Mouse (Mus musculus) spleen, postnatal 36 days (tissue): ENCODE results near the gene Dcaf5.

Source experiments
- DNase-seq, 2 experiments: peaks; one replicate each; pipeline ENCODE4 v3.0.0; 2022; ENCODE audit warnings: low spot score in 2 of 2, mixed read lengths in 1 of 2

The Dcaf5 gene

DNA sequence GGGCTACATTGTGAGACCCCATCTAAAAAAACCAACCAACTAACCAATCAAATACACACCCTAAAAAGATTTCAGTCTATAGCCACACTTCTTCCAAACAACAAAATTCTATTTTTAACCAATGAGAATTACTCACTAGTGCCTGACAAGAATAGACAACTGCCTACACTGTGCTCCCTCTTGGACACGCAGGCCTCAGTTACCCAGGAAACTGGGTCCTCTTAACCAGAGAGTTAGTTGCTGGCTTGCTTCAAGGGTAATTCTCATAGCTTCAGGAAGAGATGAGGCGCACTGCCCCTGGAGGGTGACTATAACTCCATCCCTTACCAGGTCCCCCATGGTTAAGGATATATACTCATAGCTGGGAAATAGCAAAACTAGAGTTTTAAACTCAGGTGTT lies 95.5 kb downstream of the Dcaf5 start:
- DNase-seq: no peak

DNA sequence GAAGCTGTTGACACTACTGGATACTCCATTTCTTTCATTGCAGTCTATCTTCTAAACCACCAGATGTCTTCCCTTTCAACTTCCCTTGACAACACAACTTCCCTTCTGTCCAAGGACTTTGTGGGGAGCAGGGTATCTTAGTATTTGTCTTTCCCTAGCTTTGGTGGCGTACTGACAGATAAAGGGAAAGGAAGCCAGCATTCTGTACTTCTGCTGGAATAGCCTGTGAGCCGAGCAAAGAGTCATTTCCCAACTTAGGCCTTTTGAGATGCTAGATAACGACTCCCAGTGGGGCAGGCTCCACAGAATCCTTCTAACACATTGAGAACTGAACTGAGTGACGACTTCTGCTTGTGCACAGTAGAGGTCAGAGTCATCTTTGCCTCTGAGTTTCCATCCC lies 102.2 kb downstream of the Dcaf5 start:
- DNase-seq: no peak

DNA sequence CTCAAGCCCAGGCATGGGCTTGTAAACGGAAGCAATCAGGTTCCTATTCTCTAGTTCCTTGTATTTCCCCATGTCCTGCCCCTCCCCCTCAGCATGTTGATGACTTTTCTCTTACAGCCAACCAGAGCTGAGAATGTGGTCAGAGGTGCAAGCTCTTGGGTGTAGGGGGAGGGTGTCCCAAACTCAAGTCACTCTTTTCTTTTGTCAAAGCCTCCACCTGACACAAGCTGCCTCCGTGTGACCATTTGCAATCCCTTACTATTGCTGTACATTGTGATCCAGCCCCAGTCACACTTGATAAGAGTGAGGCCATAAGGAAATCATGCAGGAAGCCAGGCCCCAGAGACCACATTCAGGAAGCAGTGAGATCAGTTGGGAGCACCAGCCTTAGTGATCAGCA lies 104.8 kb downstream of the Dcaf5 start:
- peak; percentile 60 to 75 for DNase-seq

DNA sequence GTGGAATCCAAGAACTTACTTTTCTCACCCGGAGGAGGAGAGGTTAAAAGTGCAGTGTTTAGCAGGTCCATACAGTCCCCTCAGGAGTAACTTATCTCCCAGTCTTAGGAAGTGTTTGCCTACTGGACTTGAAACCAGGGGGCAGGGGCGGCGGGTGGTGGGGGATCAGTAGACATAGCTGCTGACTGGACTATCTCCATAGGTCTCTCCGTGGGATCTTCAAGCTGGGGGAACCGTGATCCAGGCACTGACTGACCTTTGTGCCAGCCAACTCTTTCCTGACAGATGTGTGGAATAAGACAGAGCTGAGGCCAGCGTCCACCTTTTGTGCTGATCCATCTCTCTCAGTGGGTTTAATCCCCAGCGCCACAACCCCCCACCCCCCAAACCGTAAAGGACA lies 105.6 kb downstream of the Dcaf5 start:
- DNase-seq: no peak

DNA sequence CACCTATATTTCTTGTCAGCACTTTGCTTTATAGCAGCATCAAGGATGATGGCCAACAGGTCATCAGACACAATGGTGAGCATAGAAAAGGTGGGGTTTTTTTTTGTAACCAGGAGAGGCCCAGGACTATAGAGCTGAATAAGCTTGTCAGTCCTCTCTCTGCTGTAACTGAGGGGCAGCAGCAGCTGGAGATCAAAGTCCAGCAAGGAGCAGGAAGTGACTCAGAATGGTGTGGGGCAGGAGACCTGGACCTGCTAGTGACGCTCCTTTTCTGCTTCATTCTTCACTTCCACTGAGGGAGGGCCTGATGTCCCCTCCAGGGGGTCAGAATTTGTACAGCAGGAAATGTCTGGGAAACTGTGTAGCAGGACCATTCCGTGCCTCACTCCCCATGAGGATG lies 106.8 kb downstream of the Dcaf5 start:
- DNase-seq: no peak

DNA sequence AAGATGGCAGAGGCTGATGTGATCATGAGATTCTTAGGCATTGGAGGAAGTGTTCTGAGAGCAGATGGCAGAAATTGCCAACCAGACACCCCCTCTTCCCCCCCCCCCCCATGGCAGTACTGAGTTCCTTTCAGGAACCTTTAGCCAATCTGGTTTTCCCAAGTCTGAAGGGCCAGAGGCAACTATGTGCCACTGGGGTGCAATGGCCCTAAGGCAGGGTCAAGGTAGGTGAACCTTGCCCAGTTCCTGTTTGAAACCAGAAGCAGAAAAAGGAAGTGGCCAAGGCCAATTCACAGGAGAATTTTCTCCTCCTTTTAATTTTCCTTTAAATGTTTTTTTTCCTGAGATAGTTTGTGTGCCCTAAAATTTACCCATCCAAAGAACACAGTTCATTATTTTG lies 110.4 kb downstream of the Dcaf5 start:
- DNase-seq: peak; percentile 32 to 54

DNA sequence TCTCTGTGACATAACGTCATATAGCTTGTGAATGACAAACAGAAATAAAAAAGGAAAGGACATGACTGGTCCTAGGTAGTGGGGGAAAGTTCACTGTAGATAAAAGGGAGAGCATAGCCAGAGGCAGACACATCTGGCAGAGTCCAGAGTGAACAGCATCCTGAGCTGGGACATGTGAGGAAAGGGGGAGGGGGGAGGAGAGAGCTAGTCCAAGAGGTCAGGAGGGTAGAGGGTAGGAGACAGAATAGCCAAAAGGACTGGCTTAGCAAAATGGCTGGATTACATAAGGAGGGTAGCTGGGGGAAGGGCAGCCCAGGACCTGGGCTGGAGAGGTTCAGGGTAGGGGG lies 111.6 kb downstream of the Dcaf5 start:
- no peak for DNase-seq

DNA sequence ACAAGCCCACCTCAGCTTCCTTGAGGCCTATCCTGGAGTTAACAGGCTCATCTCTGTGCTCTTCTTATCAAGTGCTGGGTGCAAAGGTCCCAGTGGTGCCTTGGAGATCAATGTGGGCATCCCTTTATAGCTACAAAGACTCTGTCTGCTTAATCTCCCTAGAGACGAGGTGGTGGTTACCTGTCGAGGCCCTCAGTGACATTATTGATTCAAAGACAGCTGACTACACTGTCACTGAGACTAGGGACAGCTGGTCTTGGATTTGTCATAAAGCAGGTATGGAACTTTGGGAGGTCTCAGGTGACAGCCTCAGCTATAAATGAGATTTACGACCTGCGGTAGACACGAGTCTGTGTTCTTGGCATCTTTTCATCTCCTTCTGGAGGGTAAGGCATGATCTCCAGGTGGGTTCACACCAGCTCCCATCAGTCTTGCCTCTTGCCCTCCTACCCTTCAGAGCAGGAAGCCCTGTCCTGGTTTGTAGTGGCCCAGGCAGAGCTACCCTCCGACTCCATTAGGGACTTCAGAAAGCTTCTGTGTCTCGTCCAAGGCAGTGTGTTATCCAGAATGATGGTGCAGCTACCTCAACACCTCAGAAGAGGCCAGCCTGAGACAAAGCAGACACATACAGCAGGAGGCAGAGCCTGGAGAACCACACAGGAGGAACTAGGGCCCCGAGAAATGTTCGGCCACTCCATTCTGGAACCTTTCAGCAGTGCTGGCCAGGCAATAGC lies 112.2 kb downstream of the Dcaf5 start:
- DNase-seq: no peak

DNA sequence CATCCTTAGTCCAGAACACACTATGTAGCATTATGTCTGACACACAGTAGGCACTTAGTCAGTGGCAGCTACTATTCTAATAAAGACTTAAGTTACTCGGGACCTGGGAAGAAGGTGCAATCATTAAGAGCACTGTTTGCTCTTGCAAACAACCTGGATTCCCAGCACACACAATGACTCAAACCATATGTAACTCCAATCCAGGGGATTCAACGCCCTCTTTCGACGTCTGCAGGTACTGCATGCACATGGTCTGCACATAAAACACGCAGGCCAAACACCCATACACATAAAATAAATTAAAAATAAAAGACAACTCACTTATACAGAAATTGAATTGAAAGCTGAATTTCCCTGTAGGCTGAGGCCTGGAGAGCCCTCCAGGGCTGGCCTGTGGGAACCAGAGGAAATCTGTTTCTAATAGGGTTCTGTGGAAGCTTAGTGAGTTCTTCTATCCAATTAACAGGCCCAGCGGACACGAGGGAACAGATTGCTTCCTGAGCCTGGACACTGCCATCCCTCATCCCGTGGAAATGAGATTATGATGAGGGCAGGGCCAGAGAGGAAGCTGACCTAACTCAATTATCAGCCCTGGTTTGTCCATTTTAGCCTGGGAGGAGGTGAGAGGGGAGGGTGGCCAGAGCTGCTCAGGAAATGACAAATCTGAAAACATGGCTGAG lies 112.9 kb downstream of the Dcaf5 start:
- DNase-seq: no peak

DNA sequence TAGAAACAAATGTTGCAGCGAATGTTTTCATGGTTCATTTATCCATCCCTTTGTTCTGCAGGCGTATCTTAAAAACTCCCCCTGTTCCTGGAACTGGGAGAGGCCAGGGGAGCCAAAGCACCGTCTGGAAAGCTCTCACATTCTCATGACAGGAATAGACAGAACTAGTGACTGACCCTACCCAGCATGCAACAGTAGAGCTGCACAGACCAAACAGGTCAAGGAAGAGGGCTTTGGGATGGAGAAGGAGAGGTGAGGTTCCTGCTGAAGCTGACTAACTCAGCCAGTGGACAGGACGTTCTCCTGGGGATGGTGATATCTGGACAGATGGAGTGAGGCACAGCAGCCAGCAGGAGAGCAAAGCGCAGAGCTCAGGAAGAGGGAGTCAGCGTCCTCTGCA lies 113.9 kb downstream of the Dcaf5 start:
- no peak for DNase-seq

DNA sequence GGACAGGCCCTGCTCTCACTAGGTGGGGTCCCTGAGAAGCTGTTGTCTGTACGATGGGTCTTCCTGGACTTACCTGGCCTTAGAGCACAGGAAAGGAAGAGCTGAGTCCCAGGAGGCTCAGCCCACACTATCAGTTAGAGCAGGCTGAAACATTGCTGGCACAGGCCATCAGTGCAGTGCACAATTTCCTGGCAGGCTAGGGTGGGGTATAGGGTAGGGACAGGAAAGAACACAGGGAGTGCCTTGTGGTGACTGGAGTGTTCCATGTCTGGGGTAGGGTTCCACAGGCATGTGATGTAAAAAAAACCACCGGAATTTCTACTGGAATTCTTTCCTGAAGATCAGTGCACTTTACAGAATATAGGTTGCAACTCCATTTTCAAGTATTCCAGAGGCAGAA lies 117.3 kb downstream of the Dcaf5 start:
- DNase-seq: peak in 1 of 2 experiments; percentile 24

DNA sequence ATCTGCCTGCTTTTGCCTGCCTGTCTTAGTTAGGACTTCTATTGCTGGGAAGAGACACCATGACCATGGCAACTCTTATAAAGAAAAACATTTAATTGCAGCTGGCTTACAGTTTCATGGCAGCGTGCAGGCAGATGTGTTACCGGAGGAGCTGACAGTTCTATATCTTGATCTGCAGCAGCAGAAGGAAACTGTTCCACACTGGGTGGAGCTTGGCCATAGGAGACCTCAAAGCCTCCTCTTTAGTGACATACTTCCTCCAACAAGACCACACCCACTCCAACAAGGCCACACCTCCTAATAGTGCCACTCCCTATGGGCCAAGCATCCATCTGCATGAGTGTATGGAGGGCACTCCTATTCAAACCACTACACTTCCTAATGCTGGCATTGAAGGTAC lies 121.1 kb downstream of the Dcaf5 start:
- no peak for DNase-seq

DNA sequence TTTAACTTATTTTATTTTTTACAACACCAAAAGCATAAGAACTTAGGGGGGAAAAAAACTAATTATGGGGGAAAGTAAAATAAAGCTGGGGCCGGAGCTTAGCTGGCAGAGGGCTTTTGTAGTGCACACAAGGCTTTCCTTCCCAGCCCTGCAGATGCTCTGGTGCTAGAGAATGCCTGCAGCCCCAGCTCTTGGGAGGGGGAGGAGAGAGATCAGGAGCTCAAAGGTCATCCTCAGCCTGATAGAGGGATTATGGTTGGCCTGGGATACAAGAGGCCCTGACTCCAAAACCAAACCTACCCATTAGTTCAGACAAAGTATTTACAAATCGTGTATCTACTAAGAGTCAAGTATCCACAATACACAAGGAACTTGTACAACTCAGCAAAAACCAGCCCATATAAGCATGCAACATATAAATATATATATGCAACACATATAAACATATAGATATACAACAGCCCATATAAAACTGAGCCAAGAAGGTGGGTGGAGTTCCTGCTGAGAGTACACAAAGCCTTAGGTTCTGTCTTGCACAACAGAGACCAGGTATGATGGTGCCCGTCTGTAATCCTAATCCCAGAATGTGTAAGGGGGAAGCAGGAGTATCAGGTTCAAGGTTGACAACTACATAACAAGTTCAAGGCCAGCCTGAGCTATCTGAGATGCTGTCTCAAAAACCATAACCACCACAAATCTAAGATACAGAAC lies 124.3 kb downstream of the Dcaf5 start:
- DNase-seq: no peak

DNA sequence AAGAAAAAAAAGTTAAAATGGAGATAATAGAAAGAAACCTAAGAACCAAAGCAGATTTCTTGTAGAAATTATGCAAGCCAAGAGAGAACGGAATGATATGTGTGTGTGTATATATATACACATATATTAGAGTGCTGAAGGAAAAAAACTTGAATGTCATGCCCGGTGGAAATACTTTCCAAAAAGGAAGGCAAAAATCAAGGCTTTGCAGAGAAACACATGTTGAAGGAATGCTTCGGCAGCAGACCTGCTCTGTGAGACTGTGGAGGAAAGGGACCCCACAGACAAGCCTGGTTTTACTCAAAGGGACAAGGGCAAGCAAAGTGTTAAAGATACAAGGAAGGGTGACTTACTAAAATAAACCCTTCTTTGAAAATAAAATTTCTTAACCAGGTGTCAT lies 128.8 kb downstream of the Dcaf5 start:
- DNase-seq: no peak

DNA sequence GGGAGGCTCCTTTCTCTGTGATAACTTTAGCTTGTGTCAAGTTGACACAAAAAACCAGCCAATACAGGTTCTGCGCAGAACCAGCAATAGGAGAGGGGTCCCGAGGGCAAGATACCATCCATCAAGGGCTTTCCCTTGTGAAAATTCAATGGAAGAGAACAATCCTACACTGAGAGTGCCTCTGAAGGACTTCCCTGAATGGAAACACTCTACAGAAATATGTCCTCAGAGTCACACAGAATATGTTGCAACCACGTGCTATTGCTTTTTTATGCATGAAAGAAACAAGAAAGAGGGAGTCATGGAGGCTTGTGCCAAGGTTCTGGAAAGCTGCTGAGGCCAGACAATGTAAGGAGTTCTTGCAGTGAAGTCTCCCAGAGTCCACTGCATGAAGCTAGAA lies 131.9 kb downstream of the Dcaf5 start:
- no peak for DNase-seq

DNA sequence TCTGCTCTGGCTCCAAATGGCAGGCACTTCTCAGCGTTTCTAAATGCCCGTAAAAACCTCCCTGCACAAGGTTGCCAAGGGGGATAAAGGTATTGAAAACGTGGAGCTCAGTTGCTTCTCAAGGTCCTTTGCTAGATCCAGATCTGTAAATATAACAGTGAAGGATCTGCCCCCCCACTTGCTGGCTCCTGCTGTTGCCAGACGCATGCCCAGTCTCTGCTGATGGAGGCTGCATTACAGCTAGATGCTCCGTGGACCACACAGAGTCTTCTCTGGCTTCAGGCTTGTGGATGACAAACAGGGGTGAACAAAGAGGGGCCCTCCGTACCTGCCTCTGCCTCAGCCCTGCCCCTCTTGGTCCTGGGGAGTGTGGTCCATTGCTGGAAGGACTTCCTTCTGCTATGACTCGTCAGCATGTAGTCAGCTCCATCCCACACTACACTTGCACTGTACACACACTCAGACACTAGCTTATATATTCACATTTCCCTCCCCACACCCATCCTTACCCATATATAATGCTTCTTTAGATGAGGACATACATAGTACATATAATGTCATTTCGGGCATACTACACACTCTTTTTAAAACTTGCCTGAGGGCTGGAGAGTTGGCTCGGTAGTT lies 135.5 kb downstream of the Dcaf5 start:
- DNase-seq: no peak

DNA sequence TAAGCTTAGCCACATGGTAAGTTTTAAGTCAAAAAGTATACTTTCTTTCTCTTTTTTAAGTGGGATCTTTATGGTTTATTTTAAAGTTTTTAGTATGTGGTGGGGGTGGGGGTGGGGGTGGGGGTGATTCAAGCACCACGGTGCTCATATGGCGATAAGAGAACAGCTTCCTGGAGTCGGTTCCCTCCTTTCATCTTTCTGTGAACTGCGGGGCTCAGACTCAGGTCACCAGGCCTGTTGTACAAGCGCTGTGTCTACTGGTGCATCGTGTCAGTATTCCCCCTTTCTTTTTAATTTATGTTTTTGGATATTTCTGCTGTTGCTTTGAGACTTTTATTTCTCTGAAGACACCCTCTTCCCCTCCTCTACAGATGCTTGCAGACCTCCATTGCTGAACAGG lies 137.7 kb downstream of the Dcaf5 start:
- no peak for DNase-seq

DNA sequence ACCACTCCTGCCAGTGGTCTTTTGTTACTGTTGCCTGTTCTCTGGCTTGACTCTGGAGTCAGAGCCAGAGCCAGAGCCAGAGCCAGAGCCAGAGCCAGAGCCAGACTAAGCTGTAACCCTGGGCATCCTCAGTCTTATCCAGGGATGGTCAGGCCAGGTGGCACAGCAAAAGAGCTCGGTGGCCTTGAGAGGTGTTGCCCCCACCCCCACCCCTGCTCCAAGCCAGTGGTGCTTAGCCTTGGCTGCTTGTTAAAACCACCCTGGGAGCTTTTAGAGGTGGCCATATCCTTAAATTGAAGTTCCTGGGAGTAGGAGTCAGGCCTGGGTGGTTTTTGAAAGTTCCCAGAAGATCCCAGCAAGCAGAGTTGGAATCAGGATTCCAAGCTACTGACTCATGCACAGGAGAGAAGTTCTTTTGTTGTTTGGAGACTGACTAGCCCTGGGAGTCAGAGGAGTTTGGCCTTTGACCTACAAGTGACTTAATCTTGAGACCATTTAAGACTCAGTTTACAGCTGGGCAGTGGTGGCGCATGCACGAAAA lies 144.4 kb downstream of the Dcaf5 start:
- DNase-seq: no peak

DNA sequence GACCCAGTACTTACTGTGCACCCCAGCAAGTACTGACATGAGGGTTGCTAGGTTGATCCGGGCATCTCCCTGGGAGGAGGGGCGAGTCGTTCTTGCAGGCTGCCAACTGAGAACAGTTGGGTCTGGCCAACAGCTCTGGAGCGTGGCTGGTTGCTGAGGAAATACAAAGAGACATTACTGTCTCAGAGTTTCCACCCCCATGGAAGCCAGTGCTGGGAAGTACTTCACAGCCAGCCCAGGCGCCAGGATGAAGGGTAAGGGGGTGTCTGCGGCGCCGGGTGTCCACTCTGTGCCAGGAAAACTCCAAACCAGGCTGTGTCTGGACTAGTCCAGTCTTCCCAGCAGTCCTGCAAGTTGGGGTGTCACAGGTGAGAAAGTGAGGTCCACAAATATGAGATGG lies 145.4 kb downstream of the Dcaf5 start:
- DNase-seq: no peak

DNA sequence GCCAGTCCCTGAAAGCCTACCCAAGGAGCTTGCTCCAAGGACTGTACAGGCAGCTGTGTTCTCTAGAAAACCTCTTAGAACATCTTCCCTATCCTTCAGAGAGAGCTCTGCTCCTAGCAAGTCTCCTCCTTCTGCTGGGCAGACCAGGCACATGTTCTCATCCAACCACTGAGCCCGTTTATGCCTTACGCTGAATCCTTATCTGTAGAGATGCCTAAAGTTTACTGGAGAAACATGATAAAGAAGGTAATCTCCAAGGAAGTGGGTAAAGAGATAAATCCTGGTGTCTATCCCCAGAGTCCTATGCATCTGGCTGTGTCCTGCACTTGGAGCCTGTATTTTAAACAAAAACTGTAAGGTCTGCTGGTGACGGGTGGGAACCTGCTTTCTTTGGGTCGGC lies 145.9 kb downstream of the Dcaf5 start:
- DNase-seq: no peak

DNA sequence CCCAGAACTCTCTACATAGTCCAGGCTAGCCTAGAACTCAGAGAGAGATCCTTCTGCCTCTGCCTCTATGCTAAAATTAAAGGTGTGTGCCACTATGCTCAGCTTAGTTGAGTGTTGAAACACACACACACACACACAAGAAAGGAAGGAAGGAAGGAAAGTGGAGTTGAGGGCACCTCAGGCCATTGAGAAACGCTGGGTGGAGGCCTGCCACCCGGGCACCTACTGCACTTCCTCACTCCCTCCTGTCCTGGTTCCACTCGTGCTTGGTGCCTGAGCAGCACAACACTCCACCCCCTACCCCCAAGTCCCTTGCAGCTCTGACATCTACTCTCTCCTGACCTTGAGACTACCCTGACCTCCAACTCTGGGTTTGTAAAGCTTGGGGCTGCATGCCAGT lies 146.7 kb downstream of the Dcaf5 start:
- no peak for DNase-seq

DNA sequence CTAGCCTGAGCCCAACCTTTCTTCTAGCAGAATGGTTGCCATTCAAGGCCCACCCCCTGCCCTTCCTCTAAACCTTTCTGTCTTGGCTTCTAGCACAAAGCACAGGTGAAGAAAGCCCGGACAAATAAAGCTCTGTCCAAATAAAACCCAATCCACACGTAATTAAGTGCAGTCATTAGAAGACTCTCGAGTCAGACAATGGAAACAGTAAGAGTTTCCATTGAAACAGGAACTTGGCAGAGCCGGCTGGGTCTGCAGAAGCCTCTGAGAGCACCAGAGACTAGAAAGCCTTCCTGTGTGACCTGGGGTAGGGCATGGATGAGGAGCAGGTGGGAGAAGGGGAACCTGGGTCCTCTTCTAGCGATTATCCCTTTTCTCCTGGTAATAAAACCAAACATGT lies 150.5 kb downstream of the Dcaf5 start:
- no peak for DNase-seq
